35 mouse cellular contexts compared by ENCODE assay signal in genomic region chr6:77834680-77835079, GRCm38 (mm10).
"Had no signal": no experiment of that assay in that cellular context is flagged by ENCODE, and none has a peak within 500 bp of the region (broad histone marks: within the 10 kb centered on the region; RNA-seq: fewer than 3 reads in every experiment).

No protein-coding gene starts in this region.

- H3K4me3 ChIP-seq: heart, embryonic 10.5 days; heart, embryonic 12.5 days; heart, embryonic 13.5 days; heart, embryonic 15.5 days; hindbrain, embryonic 10.5 days; hindbrain, embryonic 12.5 days; hindbrain, embryonic 13.5 days; hindbrain, embryonic 15.5 days; intestine, embryonic 15.5 days; kidney, embryonic 15.5 days; layer of hippocampus, adult 2 months had no signal

- H3K36me3 ChIP-seq: heart, embryonic 10.5 days; heart, embryonic 12.5 days; heart, embryonic 13.5 days; heart, embryonic 15.5 days; hindbrain, embryonic 10.5 days; hindbrain, embryonic 12.5 days; hindbrain, embryonic 13.5 days; hindbrain, embryonic 15.5 days; intestine, embryonic 15.5 days; kidney, embryonic 15.5 days had no signal

- H3K9ac ChIP-seq: heart, embryonic 12.5 days; heart, embryonic 13.5 days; heart, embryonic 15.5 days; hindbrain, embryonic 12.5 days; hindbrain, embryonic 13.5 days; hindbrain, embryonic 14.5 days; hindbrain, embryonic 15.5 days; intestine, embryonic 15.5 days; kidney, embryonic 15.5 days had no signal

- H3K4me1 ChIP-seq: heart, embryonic 10.5 days; heart, embryonic 12.5 days; heart, embryonic 13.5 days; heart, embryonic 15.5 days; hindbrain, embryonic 10.5 days; intestine, embryonic 15.5 days; kidney, embryonic 15.5 days had no signal

- H3K4me2 ChIP-seq: heart, embryonic 11.5 days; heart, embryonic 12.5 days; heart, embryonic 13.5 days; heart, embryonic 15.5 days; hindbrain, embryonic 12.5 days; hindbrain, embryonic 13.5 days; hindbrain, embryonic 14.5 days; hindbrain, embryonic 15.5 days; intestine, embryonic 15.5 days; kidney, embryonic 15.5 days had no signal

- H3K9me3 ChIP-seq: heart, embryonic 10.5 days; heart, embryonic 12.5 days; heart, embryonic 13.5 days; heart, embryonic 15.5 days; hindbrain, embryonic 10.5 days; hindbrain, embryonic 12.5 days; hindbrain, embryonic 13.5 days; hindbrain, embryonic 15.5 days; intestine, embryonic 15.5 days; kidney, embryonic 15.5 days had no signal

- ATAC-seq: hindbrain, embryonic 16.5 days; hindbrain, postnatal 0 days; inflammation-experienced regulatory T-cells, adult 6 months; intestine, embryonic 15.5 days; intestine, embryonic 16.5 days; intestine, postnatal 0 days had no signal

- DNase-seq: heart, postnatal 10 days; heart, postnatal 14 days; heart, postnatal 36 days; heart, postnatal 4 days; kidney, adult 11 months; kidney, adult 18-20 months; kidney, adult 2 months; kidney, adult 8-10 months; kidney, adult 9 months; kidney, postnatal 10 days; kidney, postnatal 14 days; kidney, postnatal 25 days; kidney, postnatal 36 days; kidney, postnatal 4 days; layer of hippocampus, adult 9-11 months; layer of hippocampus, postnatal 36 days had no signal

- H3K27me3 ChIP-seq: heart, embryonic 12.5 days; heart, embryonic 13.5 days; heart, embryonic 15.5 days; hindbrain, embryonic 12.5 days; hindbrain, embryonic 13.5 days; hindbrain, embryonic 15.5 days; intestine, embryonic 15.5 days; kidney, embryonic 15.5 days had no signal

- H3K27ac ChIP-seq: heart, embryonic 10.5 days; heart, embryonic 13.5 days; heart, embryonic 15.5 days; hindbrain, embryonic 10.5 days; hindbrain, embryonic 12.5 days; hindbrain, embryonic 13.5 days; hindbrain, embryonic 14.5 days; hindbrain, embryonic 15.5 days; hindbrain, postnatal 0 days; intestine, embryonic 15.5 days; kidney, embryonic 15.5 days; kidney, postnatal 0 days; layer of hippocampus, adult 2 months had no signal
